Mouse (Mus musculus) intestine, postnatal 0 days (tissue): ENCODE data around the gene Trpv6. TPM values are rescaled to one million over a fixed set of nuclear protein-coding genes. Genes with fewer than 3 reads are reported as not detected.
A peak's percentile ranks its signal among the peaks of the same experiment; 100 is the strongest.

Experiments
- ATAC-seq: fragments of 200-750 bp; cut with Nextera tagmentation; 2 replicates; pipeline ENCODE4 v1.8.0; 2017; ENCODE audit warnings: mild to moderate bottlenecking, moderate TSS enrichment, moderate library complexity
- H3K27ac ChIP-seq: fragments of 300-500 bp; sonication (generic); 2 replicates; pipeline ENCODE4 v1.5.1; 2014; ENCODE audit warnings: mild to moderate bottlenecking, low read depth, low read length, moderate library complexity
- H3K27me3 ChIP-seq: fragments of 300-500 bp; sonication (generic); replicated peaks from 2 replicates; pipeline ENCODE4 v1.6.1; 2014; ENCODE audit warnings: low read length, mixed read lengths; ENCODE audit not compliant: control insufficient read depth, insufficient read depth
- H3K36me3 ChIP-seq: fragments of 300-500 bp; sonication (generic); 2 replicates; pipeline ENCODE4 v1.6.1; 2014; ENCODE audit warnings: mild to moderate bottlenecking, moderate library complexity; ENCODE audit not compliant: control insufficient read depth, insufficient read depth
- H3K4me1 ChIP-seq: fragments of 300-500 bp; sonication (generic); replicated peaks from 2 replicates; pipeline ENCODE4 v1.6.1; 2014; ENCODE audit warnings: antibody characterized with exemption, low read length, mixed read lengths; ENCODE audit not compliant: control insufficient read depth, insufficient read depth
- H3K4me2 ChIP-seq: fragments of 300-500 bp; sonication (generic); replicated peaks from 2 replicates; pipeline ENCODE4 v1.6.1; 2014; ENCODE audit warnings: low read depth, mild to moderate bottlenecking, moderate library complexity
- H3K4me3 ChIP-seq: fragments of 300-500 bp; sonication (generic); 2 replicates; pipeline ENCODE4 v1.5.1; 2014; ENCODE audit warnings: low read depth, low read length
- H3K9ac ChIP-seq: fragments of 300-500 bp; sonication (generic); 2 replicates; pipeline ENCODE4 v1.6.1; 2014; ENCODE audit warnings: mild to moderate bottlenecking, low read depth, low read length
- H3K9me3 ChIP-seq: fragments of 300-500 bp; sonication (generic); 2 replicates; pipeline ENCODE4 v1.6.1; 2016; ENCODE audit warnings: mixed run types; ENCODE audit not compliant: control insufficient read depth
- CTCF ChIP-seq: sonication (generic); IDR thresholded peaks from 2 replicates; pipeline ENCODE4 v1.5.1; 2016; ENCODE audit warnings: low read depth, mild to moderate bottlenecking, control low read depth, antibody characterized with exemption, moderate library complexity
- WGBS: fragments of 180-500 bp; shearing (Covaris S2); extraction: QIAGEN DNeasy Blood & Tissue Kit; methylation state at CpG from one replicate; pipeline ENCODE4 v1.1.7; 2014; 5-methylcytosine and 5-hydroxymethylcytosine counted together
- polyA plus RNA-seq: library from polyadenylated mRNA; unstranded; fragments of >200 nt; fragmentation: Nextera tagmentation; extraction: Ambion mirVana; gene quantifications from 2 replicates; pipeline ENCODE4 v1.2.1, GENCODE M21; 2015

The Trpv6 gene
- polyA plus RNA-seq, 1 experiment from 2014 or later: 0.72 TPM

DNA sequence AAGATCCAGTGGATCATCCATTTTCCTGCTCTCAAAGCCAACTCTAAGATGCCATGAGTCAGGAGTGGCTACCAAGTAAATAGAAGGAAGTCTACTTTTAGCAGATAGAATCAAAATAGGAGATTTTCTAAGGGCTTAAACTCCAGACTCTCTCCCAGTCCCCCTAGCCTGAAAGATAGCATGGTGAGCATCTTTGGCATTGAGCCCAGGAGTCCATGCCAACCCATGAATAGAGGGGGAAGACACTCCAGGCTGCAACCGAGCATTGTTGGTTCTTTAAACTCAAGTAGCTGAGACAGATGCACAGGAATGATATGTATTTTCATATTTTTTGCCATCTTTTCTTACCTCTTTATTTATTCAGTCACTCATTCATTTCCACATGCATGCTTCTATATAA lies 994 bp downstream of the Trpv6 start:
- no peak overlapping the region for H3K4me3 ChIP-seq
- ATAC-seq: no peak
- H3K27ac ChIP-seq: no peak overlapping the region
- H3K27me3 ChIP-seq: no peaks in the 10 kb centered on the region
- H3K4me2 ChIP-seq: no peak overlapping the region
- H3K9me3 ChIP-seq: no peaks in the 10 kb centered on the region
- no peaks in the 10 kb centered on the region for H3K4me1 ChIP-seq
- no peak overlapping the region for H3K9ac ChIP-seq
- no peak for TF ChIP-seq CTCF
- WGBS: 52% methylated on average over 1 of the region's 1 CpGs
- H3K36me3 ChIP-seq: no peaks in the 10 kb centered on the region

GRCm38 (mm10) chr6:41631549-41631948 lies 4.7 kb downstream of the Trpv6 start:
- WGBS: 78% methylated on average over 4 of the region's 4 CpGs

GRCm38 (mm10) chr6:41630791-41631190 lies 5.4 kb downstream of the Trpv6 start:
- H3K4me1 ChIP-seq: no peaks in the 10 kb centered on the region
- no peak overlapping the region for H3K4me2 ChIP-seq
- H3K9ac ChIP-seq: no peak overlapping the region
- H3K27me3 ChIP-seq: no peaks in the 10 kb centered on the region
- WGBS: 47% methylated on average over 2 of the region's 2 CpGs
- peak; percentile 71 for TF ChIP-seq CTCF
- no peak overlapping the region for H3K27ac ChIP-seq
- H3K36me3 ChIP-seq: no peaks in the 10 kb centered on the region
- ATAC-seq: no peak
- no peaks in the 10 kb centered on the region for H3K9me3 ChIP-seq
- H3K4me3 ChIP-seq: no peak overlapping the region

More at GRCm38 (mm10) chr6:41631549-41631948, 4.7 kb downstream of the Trpv6 start:
- Histone ChIP-seq H3K36me3 (no peaks in the 10 kb centered on the region), H3K4me2 (no peak overlapping the region), H3K4me1 (no peaks in the 10 kb centered on the region), H3K9me3 (no peaks in the 10 kb centered on the region), H3K27me3 (no peaks in the 10 kb centered on the region), H3K4me3 (no peak overlapping the region), H3K27ac (no peak overlapping the region), H3K9ac (no peak overlapping the region)
- TF ChIP-seq CTCF: no peak
- no peak for ATAC-seq

DNA sequence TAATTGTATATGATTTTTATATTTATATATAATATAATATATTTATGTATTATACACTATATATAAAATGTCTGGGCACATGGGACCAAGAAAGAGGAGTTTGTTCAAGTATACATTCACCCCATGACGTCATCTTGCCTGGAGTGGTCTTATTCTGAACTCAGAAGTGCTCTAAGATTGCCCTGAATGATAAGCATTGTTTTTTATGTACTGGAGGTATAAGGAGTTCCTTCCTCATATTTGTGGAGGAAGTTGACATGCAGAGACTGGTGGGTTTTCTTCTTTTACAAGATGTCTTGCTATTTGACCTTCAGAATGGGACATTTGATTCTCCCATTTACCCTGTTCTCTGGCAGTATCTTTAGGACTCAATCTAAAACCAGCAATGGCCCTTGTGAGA lies 8.0 kb downstream of the Trpv6 start:
- no peaks in the 10 kb centered on the region for H3K4me1 ChIP-seq
- H3K4me2 ChIP-seq: no peak overlapping the region
- H3K36me3 ChIP-seq: no peaks in the 10 kb centered on the region
- no peak overlapping the region for H3K4me3 ChIP-seq
- no peaks in the 10 kb centered on the region for H3K27me3 ChIP-seq
- no peak overlapping the region for H3K9ac ChIP-seq
- ATAC-seq: no peak
- H3K9me3 ChIP-seq: no peaks in the 10 kb centered on the region
- no peak overlapping the region for H3K27ac ChIP-seq
- 67% methylated on average over 1 of the region's 1 CpGs for WGBS
- no peak for TF ChIP-seq CTCF

- H3K4me1 ChIP-seq: no peaks in the 10 kb centered on the region
- H3K27ac ChIP-seq: no peak overlapping the region
- H3K27me3 ChIP-seq: no peaks in the 10 kb centered on the region
- H3K9ac ChIP-seq: no peak overlapping the region
- H3K9me3 ChIP-seq: no peaks in the 10 kb centered on the region
- no peak for ATAC-seq
- WGBS: 69% methylated on average over 9 of the region's 9 CpGs
- peak; percentile 74 for TF ChIP-seq CTCF
- no peak overlapping the region for H3K4me3 ChIP-seq
- H3K4me2 ChIP-seq: no peak overlapping the region
- H3K36me3 ChIP-seq: no peaks in the 10 kb centered on the region
Measured at GRCm38 (mm10) chr6:41622661-41623060, 13.5 kb downstream of the Trpv6 start.

- TF ChIP-seq CTCF: no peak
- no peak for ATAC-seq
Measured at GRCm38 (mm10) chr6:41621241-41621990, 14.8 kb downstream of the Trpv6 start.

More at GRCm38 (mm10) chr6:41621241-41621990, 14.8 kb downstream of the Trpv6 start:
- Histone ChIP-seq H3K27me3 (no peaks in the 10 kb centered on the region), H3K4me3 (no peak overlapping the region), H3K4me2 (no peak overlapping the region), H3K9ac (no peak overlapping the region), H3K36me3 (no peaks in the 10 kb centered on the region), H3K4me1 (no peaks in the 10 kb centered on the region), H3K9me3 (no peaks in the 10 kb centered on the region), H3K27ac (no peak overlapping the region)
- WGBS: 90% methylated on average over 12 of the region's 12 CpGs
